In the genomic region with DNA sequence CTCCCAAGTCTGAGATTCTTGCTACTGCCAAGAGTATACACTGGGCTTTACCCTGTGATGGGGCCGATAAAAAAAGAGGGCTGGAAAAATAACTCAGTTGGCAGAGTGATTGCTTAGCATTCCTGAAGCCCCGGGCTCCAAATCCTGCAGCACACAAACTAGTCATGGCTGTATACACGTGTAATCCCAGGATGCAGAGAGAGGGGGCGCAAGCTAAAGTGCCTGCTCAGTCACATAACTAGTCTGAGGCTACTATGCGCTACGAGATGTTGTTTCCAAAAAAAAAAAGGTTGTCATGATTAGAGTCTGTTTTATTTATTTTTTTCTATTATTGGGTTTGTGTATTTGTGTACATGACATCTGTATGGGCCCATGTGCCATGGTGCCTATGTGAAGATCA, we compare ENCODE assay signal across 10 mouse cellular contexts.
DNase-seq lines count a peak whose midpoint lies in the region; ATAC-seq and TF ChIP-seq lines count a peak whose summit lies in the region.
"Had no signal": no experiment of that assay in that cellular context is flagged by ENCODE, and none has a peak within 500 bp of the region (broad histone marks: within the 10 kb centered on the region; RNA-seq: fewer than 3 reads in every experiment).

No protein-coding gene starts in this region.

- peak; percentile 29 for DNase-seq in CD4-positive, CD25-positive, alpha-beta regulatory T cell, adult 2 months (ENCODE audit: low read depth, low spot score)
- DNase-seq in kidney, adult 9 months: peak; percentile 21
- peak; percentile 40 for DNase-seq in lung, postnatal 14 days
- DNase-seq in ovary, postnatal 36 days (ENCODE audit: low spot score): no peak
- no peak for DNase-seq in testis, postnatal 14 days (ENCODE audit: low spot score)
- DNase-seq: gastrocnemius, postnatal 25 days had no signal

- no peak for TF ChIP-seq POLR2A in ES-Bruce4 (IDR thresholded peaks at IDR 0.05; ENCODE audit: insufficient read depth, low read length)

- ATAC-seq in CD4-positive, CD25-positive, alpha-beta regulatory T cell, adult 4 months: no peak
- no peak for ATAC-seq in kidney, embryonic 15.5 days (replicated peaks; ENCODE audit: low FRiP score)

- no peak overlapping the region for H3K4me2 ChIP-seq in kidney, embryonic 15.5 days
- H3K4me2 ChIP-seq: midbrain, embryonic 12.5 days had no signal

- H3K27ac ChIP-seq in kidney, embryonic 15.5 days: no peak overlapping the region
- no peak overlapping the region for H3K27ac ChIP-seq in ES-Bruce4 (ENCODE audit: insufficient read depth, low read length)
- H3K27ac ChIP-seq: midbrain, embryonic 12.5 days had no signal

- H3K9ac ChIP-seq in kidney, embryonic 15.5 days: no peak overlapping the region
- H3K9ac ChIP-seq in ES-Bruce4 (ENCODE audit: low read depth, poor library complexity, severe bottlenecking): no peak overlapping the region
- H3K9ac ChIP-seq: midbrain, embryonic 12.5 days had no signal

- H3K4me3 ChIP-seq in kidney, embryonic 15.5 days (replicated peaks): no peak overlapping the region
- H3K4me3 ChIP-seq in ES-Bruce4 (ENCODE audit: low read depth, low read length): no peak overlapping the region
- H3K4me3 ChIP-seq: midbrain, embryonic 12.5 days had no signal

- no peaks in the 10 kb centered on the region for H3K9me3 ChIP-seq in kidney, embryonic 15.5 days (replicated peaks)
- no peaks in the 10 kb centered on the region for H3K9me3 ChIP-seq in ES-Bruce4 (replicated peaks; ENCODE audit: control insufficient read depth, insufficient read depth, low read length, poor library complexity, severe bottlenecking)
- H3K9me3 ChIP-seq: midbrain, embryonic 12.5 days had no signal

- no peaks in the 10 kb centered on the region for H3K4me1 ChIP-seq in kidney, embryonic 15.5 days
- no peaks in the 10 kb centered on the region for H3K4me1 ChIP-seq in ES-Bruce4 (ENCODE audit: control insufficient read depth, insufficient read depth, low read length)
- H3K4me1 ChIP-seq: midbrain, embryonic 12.5 days had no signal

- H3K36me3 ChIP-seq in kidney, embryonic 15.5 days: peaks cover 89% of the 10 kb centered on the region
- no peaks in the 10 kb centered on the region for H3K36me3 ChIP-seq in ES-Bruce4 (ENCODE audit: control insufficient read depth, insufficient read depth, low read length, poor library complexity, severe bottlenecking)

- 82% methylated on average over 6 of the region's 6 CpGs for WGBS in kidney, embryonic 15.5 days

- no peak for TF ChIP-seq EP300 in ES-Bruce4 (IDR thresholded peaks at IDR 0.05; ENCODE audit: insufficient read depth, low read depth, low read length)

- no peaks in the 10 kb centered on the region for H3K27me3 ChIP-seq in kidney, embryonic 15.5 days
- H3K27me3 ChIP-seq in ES-Bruce4 (ENCODE audit: control insufficient read depth, insufficient read depth, low read length, poor library complexity, severe bottlenecking): no peaks in the 10 kb centered on the region
- H3K27me3 ChIP-seq: midbrain, embryonic 12.5 days had no signal

- TF ChIP-seq CTCF in ES-Bruce4 (IDR thresholded peaks at IDR 0.05; ENCODE audit: low read depth, low read length): peak; percentile 27

Comparison
In these comparisons a context has a peak if more than half of its experiments do, and no peak if none do; other contexts are left out.
1. DNase-seq: peak in CD4-positive, CD25-positive, alpha-beta regulatory T cell, adult 2 months (single experiment), kidney, adult 9 months (single experiment) and lung, postnatal 14 days (single experiment); none in ovary, postnatal 36 days (single experiment) and testis, postnatal 14 days (single experiment).